Mouse (Mus musculus): Measurements from ENCODE around the gene Stim1. TPM values are rescaled to one million over a fixed set of nuclear protein-coding genes. Genes with fewer than 3 reads are reported as not detected.
"Not testable (repeated sequence)": the region's sequence is repeated elsewhere in the genome, so short reads cannot be mapped to it uniquely, and the experiment has no call there.

Gene Stim1
- polyA plus RNA-seq, 1 experiment = 2.7 TPM

GRCm38 (mm10) chr7:102393898-102394297, 126.3 kb downstream of the Stim1 start:
- Histone ChIP-seq H3K27me3 (ENCODE audit: control insufficient read depth) (no peaks in the 10 kb centered on the region), H3K4me1 (ENCODE audit: control insufficient read depth) (peaks cover 3% of the 10 kb centered on the region), H3K9me3 (ENCODE audit: control insufficient read depth, low read length) (no peaks in the 10 kb centered on the region), H3K36me3 (ENCODE audit: control insufficient read depth) (no peaks in the 10 kb centered on the region), H3K4me3 (replicated peaks) (no peak overlapping the region)
- TF ChIP-seq GATA1 (IDR thresholded peaks at IDR 0.05; ENCODE audit: low read length) (no peak), TAL1 (IDR thresholded peaks at IDR 0.05; ENCODE audit: low read length) (no peak)

DNA sequence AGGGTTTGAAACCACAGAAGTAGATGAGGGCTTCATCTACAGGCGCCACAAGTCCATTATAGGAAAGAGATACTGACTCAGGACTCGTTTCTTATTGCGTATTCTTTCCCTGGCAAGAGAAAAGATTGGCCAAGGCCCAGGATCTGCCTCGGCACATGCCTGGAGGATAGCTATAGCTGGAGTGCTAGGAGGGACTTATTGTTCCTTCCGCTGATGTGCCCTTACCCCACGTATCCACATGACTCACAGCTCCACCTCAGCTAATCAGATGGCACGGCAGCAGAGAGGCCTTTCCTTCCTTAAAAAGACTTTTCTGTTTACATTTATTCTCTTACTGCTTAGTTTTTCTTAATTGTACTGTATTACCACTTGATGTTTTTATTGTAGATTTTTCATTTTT, 128.3 kb downstream of the Stim1 start:
- peaks cover 6% of the 10 kb centered on the region for H3K4me1 ChIP-seq (ENCODE audit: control insufficient read depth)
- H3K27me3 ChIP-seq (ENCODE audit: control insufficient read depth) = no peaks in the 10 kb centered on the region
- no peak overlapping the region for H3K4me3 ChIP-seq (replicated peaks)
- H3K36me3 ChIP-seq (ENCODE audit: control insufficient read depth) = no peaks in the 10 kb centered on the region
- H3K9me3 ChIP-seq (ENCODE audit: control insufficient read depth, low read length) = no peaks in the 10 kb centered on the region
- no peak for TF ChIP-seq GATA1 (IDR thresholded peaks at IDR 0.05; ENCODE audit: low read length)

DNA sequence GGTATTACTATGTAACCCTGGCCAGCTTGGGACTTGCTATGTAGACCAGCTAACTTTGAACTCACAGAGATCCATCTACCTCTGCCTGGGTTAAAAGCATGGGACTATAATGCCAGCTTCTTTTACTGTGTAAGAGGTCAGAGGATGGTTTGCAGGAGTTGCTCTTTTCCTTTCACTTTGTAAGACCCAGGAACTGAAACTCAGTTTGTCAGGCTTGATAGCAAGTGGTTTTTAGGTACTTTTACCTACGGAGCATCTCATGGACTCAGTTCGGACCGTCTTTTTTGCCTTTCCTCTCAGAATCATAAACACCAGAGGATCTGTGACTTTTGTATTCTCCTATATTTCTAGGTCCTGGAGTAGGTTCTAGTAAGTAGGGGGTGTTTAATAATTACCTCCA, 128.7 kb downstream of the Stim1 start:
- no peaks in the 10 kb centered on the region for H3K27me3 ChIP-seq (ENCODE audit: control insufficient read depth)
- no peaks in the 10 kb centered on the region for H3K9me3 ChIP-seq (ENCODE audit: control insufficient read depth, low read length)
- H3K36me3 ChIP-seq (ENCODE audit: control insufficient read depth) = no peaks in the 10 kb centered on the region
- no peak for TF ChIP-seq GATA1 (IDR thresholded peaks at IDR 0.05; ENCODE audit: low read length)
- no peak for TF ChIP-seq TAL1 (IDR thresholded peaks at IDR 0.05; ENCODE audit: low read length)
- no peak overlapping the region for H3K4me3 ChIP-seq (replicated peaks)
- H3K4me1 ChIP-seq (ENCODE audit: control insufficient read depth) = peaks cover 6% of the 10 kb centered on the region

DNA sequence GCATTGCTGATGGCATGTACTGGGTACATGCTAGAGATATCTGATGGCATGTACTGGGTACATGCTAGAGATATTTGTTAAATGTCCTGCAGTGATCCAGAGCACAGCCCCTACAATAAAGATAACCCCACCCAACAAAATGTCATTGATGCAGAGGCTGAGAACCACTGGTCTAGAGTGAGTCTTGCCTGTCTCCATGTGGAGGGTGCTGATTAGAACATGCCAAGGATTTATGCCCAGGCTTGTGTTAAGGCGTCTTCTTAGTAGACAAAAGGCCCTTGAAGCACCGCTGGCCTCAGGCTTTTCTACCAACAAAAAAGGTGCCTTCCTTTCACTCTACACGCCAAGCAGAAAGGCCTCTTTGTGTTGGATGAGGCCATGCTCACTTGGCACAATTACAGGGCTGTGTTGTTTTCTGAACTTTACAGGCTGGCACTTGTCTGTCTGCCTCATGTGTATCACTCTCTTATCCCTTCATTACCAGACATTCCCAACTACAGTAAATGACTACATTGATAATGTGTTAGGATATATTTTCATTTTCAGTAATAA, 131.7 kb downstream of the Stim1 start:
- H3K36me3 ChIP-seq (ENCODE audit: control insufficient read depth) = no peaks in the 10 kb centered on the region
- TF ChIP-seq GATA1 (IDR thresholded peaks at IDR 0.05; ENCODE audit: low read length) (no peak), TAL1 (IDR thresholded peaks at IDR 0.05; ENCODE audit: low read length) (no peak)
- no peaks in the 10 kb centered on the region for H3K27me3 ChIP-seq (ENCODE audit: control insufficient read depth)
- no peaks in the 10 kb centered on the region for H3K9me3 ChIP-seq (ENCODE audit: control insufficient read depth, low read length)
- H3K4me3 ChIP-seq (replicated peaks) = no peak overlapping the region
- peaks cover 6% of the 10 kb centered on the region for H3K4me1 ChIP-seq (ENCODE audit: control insufficient read depth)

GRCm38 (mm10) chr7:102404118-102404517, 136.5 kb downstream of the Stim1 start:
- TF ChIP-seq GATA1 (IDR thresholded peaks at IDR 0.05; ENCODE audit: low read length) (no peak), TAL1 (IDR thresholded peaks at IDR 0.05; ENCODE audit: low read length) (no peak)
- H3K36me3 ChIP-seq (ENCODE audit: control insufficient read depth) = peaks cover 6% of the 10 kb centered on the region
- H3K4me1 ChIP-seq (ENCODE audit: control insufficient read depth) = peaks cover 6% of the 10 kb centered on the region
- H3K9me3 ChIP-seq (ENCODE audit: control insufficient read depth, low read length) = no peaks in the 10 kb centered on the region
- no peaks in the 10 kb centered on the region for H3K27me3 ChIP-seq (ENCODE audit: control insufficient read depth)
- no peak overlapping the region for H3K4me3 ChIP-seq (replicated peaks)

DNA sequence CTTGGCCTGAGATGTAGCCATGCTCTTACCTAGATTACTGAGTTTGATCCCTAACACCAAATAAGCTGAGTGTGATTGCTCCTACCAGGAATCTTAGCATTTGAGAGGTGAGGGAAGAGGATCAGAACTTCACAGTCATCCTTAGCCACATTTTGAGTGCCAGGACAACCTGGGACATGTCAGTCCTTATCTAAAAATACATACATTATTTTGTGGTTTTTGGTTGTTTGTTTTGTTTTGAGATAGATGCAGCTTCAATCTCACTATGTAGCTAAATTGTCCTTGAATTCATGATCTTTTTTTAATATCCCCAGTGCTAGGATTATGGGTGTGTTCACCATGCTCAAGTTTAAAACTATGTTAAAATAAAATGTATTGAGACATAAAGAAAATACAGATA, 139.8 kb downstream of the Stim1 start:
- Histone ChIP-seq H3K9me3 (ENCODE audit: control insufficient read depth, low read length) (no peaks in the 10 kb centered on the region), H3K4me1 (ENCODE audit: control insufficient read depth) (peaks cover 5% of the 10 kb centered on the region), H3K36me3 (ENCODE audit: control insufficient read depth) (peaks cover 19% of the 10 kb centered on the region), H3K27me3 (ENCODE audit: control insufficient read depth) (no peaks in the 10 kb centered on the region), H3K4me3 (replicated peaks) (no peak overlapping the region)
- TF ChIP-seq TAL1 (IDR thresholded peaks at IDR 0.05; ENCODE audit: low read length) (no peak), GATA1 (IDR thresholded peaks at IDR 0.05; ENCODE audit: low read length) (no peak)

DNA sequence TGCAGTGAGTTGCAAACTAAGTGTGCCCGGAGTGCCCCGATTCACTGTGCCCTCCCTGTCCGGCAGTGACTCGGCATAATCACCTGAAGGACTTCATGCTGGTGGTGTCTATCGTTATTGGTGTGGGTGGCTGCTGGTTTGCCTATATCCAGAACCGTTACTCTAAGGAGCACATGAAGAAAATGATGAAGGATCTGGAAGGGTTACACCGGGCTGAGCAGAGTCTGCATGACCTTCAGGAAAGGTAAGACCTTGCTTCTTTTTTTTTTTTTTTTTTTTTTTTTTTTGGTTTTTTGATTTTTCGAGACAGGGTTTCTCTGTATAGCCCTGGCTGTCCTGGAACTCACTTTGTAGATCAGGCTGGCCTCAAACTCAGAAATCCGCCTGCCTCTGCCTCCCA, 147.7 kb downstream of the Stim1 start:
- not testable (repeated sequence) for H3K4me1 ChIP-seq (ENCODE audit: control insufficient read depth); H3K4me3 ChIP-seq (replicated peaks); H3K27me3 ChIP-seq (ENCODE audit: control insufficient read depth); H3K9me3 ChIP-seq (ENCODE audit: control insufficient read depth, low read length)
- H3K36me3 ChIP-seq (ENCODE audit: control insufficient read depth) = peaks cover 16% of the 10 kb centered on the region

GRCm38 (mm10) chr7:102415841-102416240, 148.2 kb downstream of the Stim1 start:
- no peaks in the 10 kb centered on the region for H3K27me3 ChIP-seq (ENCODE audit: control insufficient read depth)
- H3K4me3 ChIP-seq (replicated peaks) = no peak overlapping the region
- H3K4me1 ChIP-seq (ENCODE audit: control insufficient read depth) = peaks cover 3% of the 10 kb centered on the region; the same call in 1 of the 2 replicates
- TF ChIP-seq TAL1 (IDR thresholded peaks at IDR 0.05; ENCODE audit: low read length) (no peak), GATA1 (IDR thresholded peaks at IDR 0.05; ENCODE audit: low read length) (no peak)
- no peaks in the 10 kb centered on the region for H3K9me3 ChIP-seq (ENCODE audit: control insufficient read depth, low read length)
- H3K36me3 ChIP-seq (ENCODE audit: control insufficient read depth) = peaks cover 14% of the 10 kb centered on the region

GRCm38 (mm10) chr7:102417398-102417797, 149.8 kb downstream of the Stim1 start:
- Histone ChIP-seq H3K9me3 (ENCODE audit: control insufficient read depth, low read length) (no peaks in the 10 kb centered on the region), H3K36me3 (ENCODE audit: control insufficient read depth) (peaks cover 16% of the 10 kb centered on the region), H3K27me3 (ENCODE audit: control insufficient read depth) (no peaks in the 10 kb centered on the region), H3K4me1 (ENCODE audit: control insufficient read depth) (peaks cover 3% of the 10 kb centered on the region; the same call in 1 of the 2 replicates), H3K4me3 (replicated peaks) (no peak overlapping the region)
- TF ChIP-seq GATA1 (IDR thresholded peaks at IDR 0.05; ENCODE audit: low read length) (no peak), TAL1 (IDR thresholded peaks at IDR 0.05; ENCODE audit: low read length) (no peak)

GRCm38 (mm10) chr7:102422036-102422435, 154.4 kb downstream of the Stim1 start:
- no peak overlapping the region for H3K4me3 ChIP-seq (replicated peaks)
- H3K27me3 ChIP-seq (ENCODE audit: control insufficient read depth) = no peaks in the 10 kb centered on the region
- H3K4me1 ChIP-seq (ENCODE audit: control insufficient read depth) = peaks cover 4% of the 10 kb centered on the region
- TF ChIP-seq GATA1 (IDR thresholded peaks at IDR 0.05; ENCODE audit: low read length) = no peak
- no peak for TF ChIP-seq TAL1 (IDR thresholded peaks at IDR 0.05; ENCODE audit: low read length)
- no peaks in the 10 kb centered on the region for H3K9me3 ChIP-seq (ENCODE audit: control insufficient read depth, low read length)
- H3K36me3 ChIP-seq (ENCODE audit: control insufficient read depth) = peaks cover 31% of the 10 kb centered on the region

Measured in erythroblast, embryonic 14.5 days (primary cell).